9 mouse cellular contexts compared by ENCODE assay signal in genomic region chr4:124633281-124633680, GRCm38 (mm10). TPM values are rescaled to one million over a fixed set of nuclear protein-coding genes. Genes with fewer than 3 reads are reported as not detected.
DNase-seq lines count a peak whose midpoint lies in the region; ATAC-seq and TF ChIP-seq lines count a peak whose summit lies in the region.
"Had no signal": no experiment of that assay in that cellular context is flagged by ENCODE, and none has a peak within 500 bp of the region (broad histone marks: within the 10 kb centered on the region; RNA-seq: fewer than 3 reads in every experiment).

No protein-coding gene starts in this region.

- DNase-seq in heart, adult 2 months, result peak; percentile 17 to 49
- DNase-seq in thymus, postnatal 14 days, result peak; percentile 14
- DNase-seq in thymus, adult 18-20 months, result no peak
- DNase-seq in testis, postnatal 14 days (ENCODE audit: low spot score), result peak; percentile 21
- no peak for DNase-seq in layer of hippocampus, postnatal 36 days
- no peak for DNase-seq in spleen, postnatal 4 days (ENCODE audit: low spot score in 2 of 2)

- no peak overlapping the region for H3K27ac ChIP-seq in heart, adult 2 months
- no peak overlapping the region for H3K27ac ChIP-seq in heart, embryonic 12.5 days (ENCODE audit: poor library complexity, severe bottlenecking)

- no peak for TF ChIP-seq EP300 in heart, adult 2 months (IDR thresholded peaks at IDR 0.05; ENCODE audit: insufficient read depth, low read depth, low read length)

- H3K79me2 ChIP-seq in heart, adult 2 months (replicated peaks; ENCODE audit: control insufficient read depth, insufficient read depth, low read length), result no peaks in the 10 kb centered on the region

- no peaks in the 10 kb centered on the region for H3K36me3 ChIP-seq in heart, adult 2 months (ENCODE audit: control insufficient read depth, insufficient read depth, low read length)
- no peaks in the 10 kb centered on the region for H3K36me3 ChIP-seq in heart, embryonic 12.5 days

- H3K9ac ChIP-seq in heart, adult 2 months (ENCODE audit: low read depth, low read length), result no peak overlapping the region
- H3K9ac ChIP-seq in heart, embryonic 12.5 days, result no peak overlapping the region

- H3K4me1 ChIP-seq in heart, adult 2 months (ENCODE audit: control insufficient read depth, insufficient read depth, low read length), result no peaks in the 10 kb centered on the region
- no peaks in the 10 kb centered on the region for H3K4me1 ChIP-seq in heart, embryonic 12.5 days (replicated peaks)

- H3K4me2 ChIP-seq in heart, embryonic 12.5 days, result no peak overlapping the region

- TF ChIP-seq POLR2A in heart, adult 2 months (IDR thresholded peaks at IDR 0.05; ENCODE audit: insufficient read depth, low read depth, low read length), result no peak

- no peak for TF ChIP-seq CTCF in heart, adult 2 months (IDR thresholded peaks at IDR 0.05)

- ATAC-seq in heart, embryonic 12.5 days (ENCODE audit: insufficient number of reproducible peaks, low FRiP score), result no peak
- peak; percentile 43 to 58; a peak in 2 of 4 replicates for ATAC-seq in hematopoietic stem cell, adult 5-6 weeks (replicated peaks in 1 of 2; ENCODE audit: insufficient read depth in 1 of 2, low FRiP score in 2 of 2, low TSS enrichment in 1 of 2, low read depth in 1 of 2, poor library complexity in 2 of 2, severe bottlenecking in 2 of 2)
- ATAC-seq: CD4-positive, CD25-positive, alpha-beta regulatory T cell, adult 4 months had no signal

- H3K9me3 ChIP-seq in heart, embryonic 12.5 days (replicated peaks), result no peaks in the 10 kb centered on the region

- intact Hi-C loops in heart, adult 2 months (cut with DNase I), result no loop called here

- 2% methylated on average over 9 of the region's 9 CpGs for WGBS in heart, adult 2 months
- 4% methylated on average over 9 of the region's 9 CpGs for WGBS in heart, embryonic 12.5 days

- no peak overlapping the region for H3K4me3 ChIP-seq in heart, adult 2 months
- no peak overlapping the region for H3K4me3 ChIP-seq in heart, embryonic 12.5 days

- no peaks in the 10 kb centered on the region for H3K27me3 ChIP-seq in heart, adult 2 months (ENCODE audit: control insufficient read depth, insufficient read depth, low read length)
- H3K27me3 ChIP-seq in heart, embryonic 12.5 days (replicated peaks), result peaks cover 36% of the 10 kb centered on the region

RNA-seq across cellular contexts. Expression of gene 3100002H09Rik, which starts 22.7 kb away (rescaled TPM):
- not detected for total RNA-seq in heart, adult 2 months (2021)
- polyA plus RNA-seq in heart, adult 2 months (2012; rRNA removed), result not detected in 2 replicates
- polyA plus RNA-seq in heart, embryonic 12.5 days (2016; fragmentation: Nextera tagmentation; extraction: Ambion mirVana), result not detected in 2 replicates
- not detected in 2 replicates for total RNA-seq in hematopoietic stem cell, adult 5-6 weeks (2017)
- 1 to 10 TPM; 1.1 to 1.4 TPM for total RNA-seq in layer of hippocampus, postnatal 36 days (2021)
- polyA plus RNA-seq: CD4-positive, CD25-positive, alpha-beta regulatory T cell, adult 4 months had no signal

RNA-seq across cellular contexts. Expression of gene Pou3f1, which starts 23.3 kb away (rescaled TPM):
- under 1 TPM; 0.08 to 0.16 TPM for total RNA-seq in heart, adult 2 months (2021)
- polyA plus RNA-seq in heart, adult 2 months (2012; rRNA removed), result 0.04 and 0.09 TPM in 2 replicates
- 0.23 and 0.36 TPM in 2 replicates for polyA plus RNA-seq in heart, embryonic 12.5 days (2016; fragmentation: Nextera tagmentation; extraction: Ambion mirVana)
- not detected in 2 replicates for total RNA-seq in hematopoietic stem cell, adult 5-6 weeks (2017)
- total RNA-seq in layer of hippocampus, postnatal 36 days (2021), result 10 to 100 TPM; 42.7 to 44.9 TPM
- polyA plus RNA-seq: CD4-positive, CD25-positive, alpha-beta regulatory T cell, adult 4 months had no signal

Comparison
In these comparisons a context has a peak if more than half of its experiments do, and no peak if none do; other contexts are left out.
1. DNase-seq: peak in heart, adult 2 months (2 of 2), thymus, postnatal 14 days (single experiment) and testis, postnatal 14 days (single experiment); none in thymus, adult 18-20 months (0 of 2), layer of hippocampus, postnatal 36 days (0 of 2) and spleen, postnatal 4 days (0 of 2).
2. RNA of gene Pou3f1, which starts 23.3 kb away (total RNA-seq): 42.7 to 44.9 TPM in layer of hippocampus, postnatal 36 days; 0.08 to 0.16 TPM in heart, adult 2 months and not detected in hematopoietic stem cell, adult 5-6 weeks; every median in the first group is over 10 times any median in the second.